Mouse (Mus musculus) limb, embryonic 14.5 days (tissue): ENCODE data around the gene Nepro. TPM values are rescaled to one million over a fixed set of nuclear protein-coding genes. Genes with fewer than 3 reads are reported as not detected.

ENCODE experiments used
- ATAC-seq: fragments of 200-750 bp; cut with Nextera tagmentation; 2 replicates; pipeline ENCODE4 v1.8.0; 2017; ENCODE audit warnings: low read depth, moderate number of reproducible peaks, moderate TSS enrichment; ENCODE audit not compliant: low FRiP score
- DNase-seq: peaks from one replicate; pipeline ENCODE4 v3.0.0-alpha.2; 2015; ENCODE audit warnings: low spot score
- H3K27ac ChIP-seq: fragments of 300-500 bp; sonication (generic); replicated peaks from 2 replicates; pipeline ENCODE4 v1.5.1; 2014; ENCODE audit warnings: low read depth, mild to moderate bottlenecking, low read length, moderate library complexity, mixed read lengths
- H3K27me3 ChIP-seq: fragments of 300-500 bp; sonication (generic); 2 replicates; pipeline ENCODE4 v1.6.1; 2014; ENCODE audit warnings: low read length, mixed read lengths; ENCODE audit not compliant: control insufficient read depth, insufficient read depth
- H3K36me3 ChIP-seq: fragments of 300-500 bp; sonication (generic); 2 replicates; pipeline ENCODE4 v1.6.1; 2014; ENCODE audit warnings: mild to moderate bottlenecking, low read length, moderate library complexity, mixed read lengths; ENCODE audit not compliant: control insufficient read depth, insufficient read depth
- H3K4me1 ChIP-seq: fragments of 300-500 bp; sonication (generic); 2 replicates; pipeline ENCODE4 v1.6.1; 2014; ENCODE audit warnings: antibody characterized with exemption, low read length, mixed read lengths; ENCODE audit not compliant: control insufficient read depth, insufficient read depth
- H3K4me2 ChIP-seq: fragments of 300-500 bp; sonication (generic); replicated peaks from 2 replicates; pipeline ENCODE4 v1.6.1; 2014; ENCODE audit warnings: low read depth, mild to moderate bottlenecking, low read length, moderate library complexity; ENCODE audit not compliant: severe bottlenecking
- H3K4me3 ChIP-seq: fragments of 300-500 bp; sonication (generic); replicated peaks from 2 replicates; pipeline ENCODE4 v1.5.1; 2014; ENCODE audit warnings: low read length
- H3K9ac ChIP-seq: fragments of 300-500 bp; sonication (generic); 2 replicates; pipeline ENCODE4 v1.6.1; 2014; ENCODE audit warnings: mild to moderate bottlenecking, low read depth, low read length, moderate library complexity; ENCODE audit not compliant: severe bottlenecking
- H3K9me3 ChIP-seq: fragments of 300-500 bp; sonication (generic); 2 replicates; pipeline ENCODE4 v1.6.1; 2016; ENCODE audit warnings: low read length; ENCODE audit not compliant: control insufficient read depth
- POLR2A ChIP-seq: fragments of 200-500 bp; IDR thresholded peaks from 2 replicates; pipeline ENCODE4 v1.8.0; 2012; ENCODE audit warnings: inconsistent platforms, mild to moderate bottlenecking, moderate library complexity, borderline replicate concordance; ENCODE audit not compliant: insufficient read depth, insufficient read length; ENCODE audit errors: extremely low read depth
- WGBS: fragments of 180-500 bp; shearing (Covaris S2); extraction: QIAGEN DNeasy Blood & Tissue Kit; methylation state at CpG from one replicate; pipeline ENCODE4 v1.1.7; 2014; 5-methylcytosine and 5-hydroxymethylcytosine counted together
- polyA plus RNA-seq, 2 experiments: library from polyadenylated mRNA; depleted of rRNA in 1 of 2; stranded (reverse) in 1 of 2; unstranded in 1 of 2; fragments of >200 nt; fragmentation: Nextera tagmentation in 1 of 2; extraction: Ambion mirVana in 1 of 2; gene quantifications; 2 replicates each; pipeline versions ENCODE4 v1.2.1 to v1.2.3; 2012 to 2014

Nepro gene
- polyA plus RNA-seq, 2 experiments = 8.1 to 13.0 TPM

- ATAC-seq (peak; percentile 80), DNase-seq (peak; percentile 69)
- Histone ChIP-seq H3K27me3 (no peaks in the 10 kb centered on the region), H3K4me3 (no peak overlapping the region), H3K9ac (no peak overlapping the region), H3K36me3 (peaks cover 9% of the 10 kb centered on the region; the same call in 1 of the 2 replicates), H3K4me2 (no peak overlapping the region), H3K27ac (peak overlapping the region; percentile 22), H3K9me3 (no peaks in the 10 kb centered on the region), H3K4me1 (peaks cover 6% of the 10 kb centered on the region; the same call in 1 of the 2 replicates)
- WGBS = 37% methylated on average over 10 of the region's 10 CpGs
- TF ChIP-seq POLR2A = no peak
These were observed 7.6 kb upstream of the Nepro start for GRCm38 (mm10) chr16:44716305-44717140.

- peaks cover 9% of the 10 kb centered on the region; the same call in 1 of the 2 replicates for H3K36me3 ChIP-seq
- no peak overlapping the region for H3K9ac ChIP-seq
- H3K4me2 ChIP-seq = no peak overlapping the region
- peak; percentile 41; the same call in 1 of the 2 replicates for ATAC-seq
- no peak overlapping the region for H3K4me3 ChIP-seq
- H3K27ac ChIP-seq = no peak overlapping the region
- TF ChIP-seq POLR2A = no peak
- no peak for DNase-seq
- 74% methylated on average over 2 of the region's 2 CpGs for WGBS
- peaks cover 6% of the 10 kb centered on the region; the same call in 1 of the 2 replicates for H3K4me1 ChIP-seq
- H3K9me3 ChIP-seq = no peaks in the 10 kb centered on the region
- no peaks in the 10 kb centered on the region for H3K27me3 ChIP-seq
These were observed 6.9 kb upstream of the Nepro start for GRCm38 (mm10) chr16:44717141-44717634.

GRCm38 (mm10) chr16:44717838-44718237, 6.3 kb upstream of the Nepro start:
- 77% methylated on average over 2 of the region's 2 CpGs for WGBS
- DNase-seq (no peak), ATAC-seq (no peak)
- H3K4me3 ChIP-seq = no peak overlapping the region
- TF ChIP-seq POLR2A = no peak
- no peak overlapping the region for H3K9ac ChIP-seq
- peaks cover 9% of the 10 kb centered on the region; the same call in 1 of the 2 replicates for H3K36me3 ChIP-seq
- H3K4me2 ChIP-seq = no peak overlapping the region
- H3K27ac ChIP-seq = no peak overlapping the region
- peaks cover 6% of the 10 kb centered on the region; the same call in 1 of the 2 replicates for H3K4me1 ChIP-seq
- no peaks in the 10 kb centered on the region for H3K9me3 ChIP-seq
- no peaks in the 10 kb centered on the region for H3K27me3 ChIP-seq

- Histone ChIP-seq H3K27me3 (no peaks in the 10 kb centered on the region), H3K9ac (no peak overlapping the region), H3K9me3 (no peaks in the 10 kb centered on the region), H3K36me3 (peaks cover 9% of the 10 kb centered on the region; the same call in 1 of the 2 replicates), H3K4me2 (no peak overlapping the region), H3K4me3 (no peak overlapping the region), H3K27ac (no peak overlapping the region), H3K4me1 (peaks cover 10% of the 10 kb centered on the region; the same call in 1 of the 2 replicates)
- TF ChIP-seq POLR2A = no peak
- DNase-seq = no peak
- WGBS = 89% methylated on average over 7 of the region's 7 CpGs
- ATAC-seq = no peak
These were observed 4.8 kb upstream of the Nepro start for GRCm38 (mm10) chr16:44719349-44719748.

- H3K4me2 ChIP-seq = no peak overlapping the region
- DNase-seq (no peak), ATAC-seq (no peak)
- no peak for TF ChIP-seq POLR2A
- peaks cover 9% of the 10 kb centered on the region; the same call in 1 of the 2 replicates for H3K36me3 ChIP-seq
- H3K27ac ChIP-seq = no peak overlapping the region
- no peaks in the 10 kb centered on the region for H3K27me3 ChIP-seq
- peaks cover 16% of the 10 kb centered on the region; the same call in 1 of the 2 replicates for H3K4me1 ChIP-seq
- no peak overlapping the region for H3K9ac ChIP-seq
- 73% methylated on average over 3 of the region's 3 CpGs for WGBS
- no peaks in the 10 kb centered on the region for H3K9me3 ChIP-seq
- H3K4me3 ChIP-seq = no peak overlapping the region
These were observed 3.6 kb upstream of the Nepro start for GRCm38 (mm10) chr16:44720518-44720917.
